Mouse (Mus musculus) myocyte (in vitro differentiated cells): ENCODE measurements around the gene Bace1. TPM values are rescaled to one million over a fixed set of nuclear protein-coding genes. Genes with fewer than 3 reads are reported as not detected.
"Not testable (repeated sequence)": the region's sequence is repeated elsewhere in the genome, so short reads cannot be mapped to it uniquely, and the experiment has no call there.

Experiments used
- H3K27me3 ChIP-seq: one replicate; pipeline ENCODE4 v1.6.1; 2011; ENCODE audit not compliant: control insufficient read depth, insufficient read depth, insufficient read length
- H3K36me3 ChIP-seq: one replicate; pipeline ENCODE4 v1.6.1; 2011; ENCODE audit not compliant: control insufficient read depth, insufficient read depth
- H3K4me2 ChIP-seq: one replicate; pipeline ENCODE4 v1.6.1; 2011; ENCODE audit warnings: low read depth, control low read depth
- H3K4me3 ChIP-seq: one replicate; pipeline ENCODE4 v1.5.1; 2011; ENCODE audit warnings: mild to moderate bottlenecking, control low read depth, moderate library complexity
- H3K79me2 ChIP-seq: one replicate; pipeline ENCODE4 v1.6.1; 2011; ENCODE audit not compliant: control insufficient read depth, insufficient read depth
- H3ac ChIP-seq: one replicate; pipeline ENCODE4 v1.6.1; 2011; ENCODE audit not compliant: control insufficient read depth, insufficient read length
- CEBPB ChIP-seq: IDR thresholded peaks from 2 replicates; pipeline ENCODE4 v1.6.1; 2011; ENCODE audit warnings: mild to moderate bottlenecking, moderate library complexity; ENCODE audit not compliant: poor library complexity, insufficient read depth, severe bottlenecking
- E2F4 ChIP-seq: IDR thresholded peaks from one replicate; pipeline ENCODE4 v1.6.1; 2011; ENCODE audit warnings: mild to moderate bottlenecking, control low read depth, moderate library complexity; ENCODE audit not compliant: insufficient read depth
- MAX ChIP-seq: IDR thresholded peaks from one replicate; pipeline ENCODE4 v1.6.1; 2011; ENCODE audit warnings: low read depth, mild to moderate bottlenecking, control low read depth
- MYOD1 ChIP-seq, 3 experiments: IDR thresholded peaks; one replicate each; pipeline ENCODE4 v1.6.1; 2011; ENCODE audit warnings: control low read depth in 2 of 3, low read depth in 2 of 3, mild to moderate bottlenecking in 2 of 3, moderate library complexity in 1 of 3; ENCODE audit not compliant: insufficient read length in 2 of 3, control insufficient read depth in 1 of 3
- MYOG ChIP-seq, 3 experiments: IDR thresholded peaks; one replicate each; pipeline ENCODE4 v1.6.1; 2011; ENCODE audit warnings: control low read depth in 2 of 3, low read depth in 2 of 3, mild to moderate bottlenecking in 2 of 3; ENCODE audit not compliant: insufficient read length in 2 of 3, control insufficient read depth in 1 of 3, insufficient read depth in 1 of 3
- POLR2A ChIP-seq: IDR thresholded peaks from one replicate; pipeline ENCODE4 v1.6.1; 2011; ENCODE audit warnings: low read depth, mild to moderate bottlenecking, control low read depth, moderate library complexity; ENCODE audit not compliant: insufficient read length
- POLR2AphosphoS2 ChIP-seq: IDR thresholded peaks from one replicate; pipeline ENCODE4 v1.6.1; 2011; ENCODE audit warnings: low read depth, control low read depth; ENCODE audit not compliant: insufficient read length
- REST ChIP-seq: IDR thresholded peaks from one replicate; pipeline ENCODE4 v1.6.1; 2011; ENCODE audit warnings: mild to moderate bottlenecking, control low read depth, moderate library complexity; ENCODE audit not compliant: insufficient read depth, insufficient read length
- SRF ChIP-seq: IDR thresholded peaks from one replicate; pipeline ENCODE4 v1.6.1; 2011; ENCODE audit warnings: low read depth; ENCODE audit not compliant: control insufficient read depth, insufficient read length
- TCF12 ChIP-seq: IDR thresholded peaks from one replicate; pipeline ENCODE4 v1.6.1; 2011; ENCODE audit warnings: mild to moderate bottlenecking, control low read depth; ENCODE audit not compliant: poor library complexity, insufficient read depth, severe bottlenecking
- TCF3 ChIP-seq: IDR thresholded peaks from one replicate; pipeline ENCODE4 v1.6.1; 2011; ENCODE audit warnings: low read depth, control low read depth; ENCODE audit not compliant: insufficient read length
- USF1 ChIP-seq: IDR thresholded peaks from one replicate; pipeline ENCODE4 v1.6.1; 2011; ENCODE audit warnings: low read depth, mild to moderate bottlenecking, control low read depth, moderate library complexity
- polyA plus RNA-seq: library from polyadenylated mRNA; unstranded; fragments of >200 nt; fragmentation: generic; extraction: Trizol; gene quantifications from one replicate; pipeline ENCODE4 v1.2.1, GENCODE M21; 2012; ENCODE audit warnings: missing spikeins

Gene Bace1
- polyA plus RNA-seq, 1 experiment: 14.5 TPM

DNA sequence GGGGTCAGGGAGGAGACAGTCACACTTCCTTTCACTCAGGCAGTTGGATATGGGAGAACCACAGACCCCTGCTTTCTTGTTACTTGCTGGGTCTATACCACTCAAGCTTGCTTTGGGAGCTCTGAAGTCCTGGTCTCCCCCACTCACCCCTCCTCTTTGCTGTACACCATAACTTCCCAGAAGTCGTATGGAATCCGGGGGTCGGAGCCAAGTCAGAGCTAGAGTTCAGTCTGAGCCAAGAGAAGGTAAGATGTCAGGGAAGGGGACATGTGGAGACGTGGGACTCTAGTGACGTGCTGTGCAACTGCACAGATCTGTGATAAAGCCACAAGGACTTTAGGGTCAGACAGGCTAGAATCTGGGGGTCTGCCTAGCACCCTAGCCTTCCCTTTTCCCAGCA lies 2.0 kb downstream of the Bace1 start:
- Histone ChIP-seq H3K36me3 (no peaks in the 10 kb centered on the region), H3K27me3 (no peaks in the 10 kb centered on the region), H3K4me2 (peak overlapping the region; percentile 83), H3ac (no peak overlapping the region), H3K79me2 (peaks cover 43% of the 10 kb centered on the region), H3K4me3 (peak overlapping the region; percentile 76)
- TF ChIP-seq USF1 (no peak), MYOG (IDR thresholded peaks at IDR 0.05; ENCODE audit: control insufficient read depth in 1 of 3, insufficient read depth in 1 of 3, insufficient read length in 2 of 3, low read depth in 2 of 3) (no peak), TCF12 (no peak), POLR2AphosphoS2 (no peak), SRF (no peak), MYOD1 (IDR thresholded peaks at IDR 0.05; ENCODE audit: control insufficient read depth in 1 of 3, insufficient read length in 2 of 3, low read depth in 2 of 3) (no peak), REST (no peak), TCF3 (no peak), CEBPB (no peak), POLR2A (no peak), E2F4 (no peak)

DNA sequence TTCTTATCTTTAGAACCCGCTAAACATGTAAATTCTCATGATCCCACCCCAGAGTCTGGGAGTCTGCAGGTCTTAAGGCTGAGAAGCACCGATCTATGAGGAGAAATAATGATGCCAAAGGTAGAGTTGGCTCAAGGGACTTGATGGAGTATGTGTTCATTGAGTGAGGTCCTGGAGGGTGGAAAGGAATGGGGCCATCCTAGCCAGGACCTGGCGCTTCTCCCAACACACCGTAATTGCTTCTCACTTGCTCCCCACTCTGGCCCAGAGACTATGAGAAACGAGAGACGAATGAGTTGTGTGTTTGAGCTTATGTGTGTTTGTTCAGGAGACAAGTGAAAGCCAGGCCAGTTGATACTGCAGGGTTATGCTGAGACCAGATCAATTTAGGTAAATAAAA lies 3.1 kb downstream of the Bace1 start:
- no peak overlapping the region for H3ac ChIP-seq
- H3K4me3 ChIP-seq: no peak overlapping the region
- no peak for TF ChIP-seq TCF3
- TF ChIP-seq REST: no peak
- no peak for TF ChIP-seq E2F4
- TF ChIP-seq USF1: no peak
- peak overlapping the region; percentile 83 for H3K4me2 ChIP-seq
- peaks cover 43% of the 10 kb centered on the region for H3K79me2 ChIP-seq
- no peaks in the 10 kb centered on the region for H3K36me3 ChIP-seq
- no peaks in the 10 kb centered on the region for H3K27me3 ChIP-seq

DNA sequence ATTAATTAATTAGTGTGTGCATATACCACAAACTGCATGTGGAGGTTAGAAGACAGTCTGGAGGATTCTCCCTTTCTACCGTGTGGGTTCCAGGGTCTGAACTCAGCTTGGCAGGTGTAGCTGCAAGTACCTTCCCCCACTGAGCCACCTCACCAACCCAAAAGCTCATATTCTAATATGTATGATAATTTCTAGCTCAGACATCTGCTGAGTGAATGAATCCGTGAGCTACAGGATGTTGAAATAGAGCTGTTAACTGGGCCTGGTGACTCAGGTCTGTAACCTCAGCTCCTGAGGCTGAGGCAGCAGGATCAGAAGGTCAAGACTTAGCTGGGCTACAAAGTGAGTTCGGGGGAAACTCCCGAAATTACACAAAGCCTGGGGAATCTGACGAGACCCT lies 4.6 kb downstream of the Bace1 start:
- Histone ChIP-seq H3K27me3 (no peaks in the 10 kb centered on the region), H3ac (no peak overlapping the region), H3K4me2 (peak overlapping the region; percentile 41), H3K79me2 (peaks cover 43% of the 10 kb centered on the region), H3K36me3 (no peaks in the 10 kb centered on the region), H3K4me3 (no peak overlapping the region)
- no peak for TF ChIP-seq MYOG (IDR thresholded peaks at IDR 0.05; ENCODE audit: control insufficient read depth in 1 of 3, insufficient read depth in 1 of 3, insufficient read length in 2 of 3, low read depth in 2 of 3)
- peak; percentile 58; the same call in 1 of the 2 replicates for TF ChIP-seq CEBPB

DNA sequence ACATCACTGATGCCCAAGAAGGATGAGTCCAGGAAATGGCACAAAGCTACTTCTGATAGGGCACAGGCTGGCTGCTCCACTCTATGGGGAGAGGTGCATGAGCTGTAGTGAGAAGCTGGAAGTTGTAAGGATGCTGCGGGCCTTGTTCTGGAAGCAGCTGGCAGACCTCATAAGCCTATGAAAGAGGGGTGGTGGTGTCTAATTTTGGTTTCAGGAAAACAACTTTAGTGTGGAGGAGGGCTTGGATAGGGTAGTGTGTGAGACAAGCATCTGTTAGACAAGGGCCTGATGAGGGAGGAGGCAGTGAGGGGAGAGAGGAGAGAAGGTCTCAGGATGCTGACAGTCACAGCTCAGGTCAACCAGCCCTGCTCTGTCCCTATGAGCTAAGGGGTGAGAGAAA lies 5.4 kb downstream of the Bace1 start:
- no peaks in the 10 kb centered on the region for H3K27me3 ChIP-seq
- peaks cover 40% of the 10 kb centered on the region for H3K79me2 ChIP-seq
- TF ChIP-seq TCF3 (no peak), MAX (no peak), MYOG (IDR thresholded peaks at IDR 0.05; ENCODE audit: control insufficient read depth in 1 of 3, insufficient read depth in 1 of 3, insufficient read length in 2 of 3, low read depth in 2 of 3) (no peak), CEBPB (no peak), REST (no peak), USF1 (no peak), TCF12 (no peak), POLR2A (no peak), POLR2AphosphoS2 (no peak)
- peak overlapping the region; percentile 41 for H3K4me2 ChIP-seq
- H3K36me3 ChIP-seq: no peaks in the 10 kb centered on the region
- H3K4me3 ChIP-seq: no peak overlapping the region
- H3ac ChIP-seq: no peak overlapping the region

DNA sequence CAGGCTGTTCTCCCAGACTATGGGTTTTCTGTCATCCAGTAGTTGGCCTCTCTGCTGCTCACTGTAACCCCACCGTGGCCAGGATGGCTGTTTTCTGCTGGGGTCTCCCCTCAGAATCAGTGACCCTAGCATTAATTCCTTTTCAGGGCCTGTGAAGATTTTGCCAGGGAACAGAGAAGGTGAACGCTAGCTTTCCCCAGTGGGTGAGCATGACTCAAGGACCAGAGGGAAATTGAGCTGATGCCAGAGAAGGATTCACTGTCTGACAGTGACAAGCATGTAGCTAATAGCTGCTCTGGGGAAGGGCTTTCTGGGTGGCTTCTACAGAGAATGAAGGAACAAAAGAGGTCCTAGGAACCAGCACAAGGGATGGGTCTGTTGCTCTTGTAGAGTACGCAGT lies 7.2 kb downstream of the Bace1 start:
- peak overlapping the region; percentile 78 for H3K4me2 ChIP-seq
- TF ChIP-seq REST: no peak
- TF ChIP-seq SRF: no peak
- no peak for TF ChIP-seq TCF3
- TF ChIP-seq MAX: no peak
- no peak for TF ChIP-seq TCF12
- TF ChIP-seq POLR2A: no peak
- TF ChIP-seq CEBPB: no peak
- no peak for TF ChIP-seq USF1
- TF ChIP-seq E2F4: no peak
- TF ChIP-seq MYOD1 (IDR thresholded peaks at IDR 0.05; ENCODE audit: control insufficient read depth in 1 of 3, insufficient read length in 2 of 3, low read depth in 2 of 3): no peak
- H3ac ChIP-seq: no peak overlapping the region
- no peak overlapping the region for H3K4me3 ChIP-seq
- H3K27me3 ChIP-seq: no peaks in the 10 kb centered on the region
- H3K79me2 ChIP-seq: peaks cover 22% of the 10 kb centered on the region
- no peaks in the 10 kb centered on the region for H3K36me3 ChIP-seq

DNA sequence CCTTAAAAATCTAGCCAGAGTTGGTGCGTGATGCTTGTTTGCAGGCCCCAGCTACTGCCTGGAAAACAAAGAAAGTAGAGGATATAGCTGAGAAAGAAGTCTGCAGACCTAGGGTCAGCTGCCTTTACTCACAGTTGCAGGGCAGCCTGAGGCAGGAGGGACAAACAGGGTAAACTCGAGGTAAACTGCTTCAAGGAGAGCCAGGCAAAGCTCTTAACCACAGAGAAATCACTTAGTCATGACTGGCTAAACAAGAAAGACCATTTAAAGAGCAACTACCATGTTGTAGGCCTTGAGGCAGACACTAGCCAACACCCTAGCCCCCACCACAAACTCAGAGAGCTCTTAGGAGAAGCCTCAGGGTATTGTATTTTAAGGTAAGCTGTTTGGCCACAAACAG lies 7.8 kb downstream of the Bace1 start:
- not testable (repeated sequence) for H3K27me3 ChIP-seq, H3K36me3 ChIP-seq, H3K4me3 ChIP-seq, H3ac ChIP-seq
- Histone ChIP-seq H3K4me2 (peak overlapping the region; percentile 78), H3K79me2 (peaks cover 17% of the 10 kb centered on the region)
